Mouse (Mus musculus) central nervous system, embryonic 11.5 days (tissue): ENCODE data around the gene Pgghg. TPM values are rescaled to one million over a fixed set of nuclear protein-coding genes. Genes with fewer than 3 reads are reported as not detected.

Source experiments
- polyA plus RNA-seq: library from polyadenylated mRNA; depleted of rRNA; stranded (reverse); fragments of >200 nt; gene quantifications from 2 replicates; pipeline ENCODE4 v1.2.3, GENCODE M21; 2012; rRNA removed

Gene Pgghg
- 15.3 and 24.6 TPM in 2 replicates for polyA plus RNA-seq

DNA sequence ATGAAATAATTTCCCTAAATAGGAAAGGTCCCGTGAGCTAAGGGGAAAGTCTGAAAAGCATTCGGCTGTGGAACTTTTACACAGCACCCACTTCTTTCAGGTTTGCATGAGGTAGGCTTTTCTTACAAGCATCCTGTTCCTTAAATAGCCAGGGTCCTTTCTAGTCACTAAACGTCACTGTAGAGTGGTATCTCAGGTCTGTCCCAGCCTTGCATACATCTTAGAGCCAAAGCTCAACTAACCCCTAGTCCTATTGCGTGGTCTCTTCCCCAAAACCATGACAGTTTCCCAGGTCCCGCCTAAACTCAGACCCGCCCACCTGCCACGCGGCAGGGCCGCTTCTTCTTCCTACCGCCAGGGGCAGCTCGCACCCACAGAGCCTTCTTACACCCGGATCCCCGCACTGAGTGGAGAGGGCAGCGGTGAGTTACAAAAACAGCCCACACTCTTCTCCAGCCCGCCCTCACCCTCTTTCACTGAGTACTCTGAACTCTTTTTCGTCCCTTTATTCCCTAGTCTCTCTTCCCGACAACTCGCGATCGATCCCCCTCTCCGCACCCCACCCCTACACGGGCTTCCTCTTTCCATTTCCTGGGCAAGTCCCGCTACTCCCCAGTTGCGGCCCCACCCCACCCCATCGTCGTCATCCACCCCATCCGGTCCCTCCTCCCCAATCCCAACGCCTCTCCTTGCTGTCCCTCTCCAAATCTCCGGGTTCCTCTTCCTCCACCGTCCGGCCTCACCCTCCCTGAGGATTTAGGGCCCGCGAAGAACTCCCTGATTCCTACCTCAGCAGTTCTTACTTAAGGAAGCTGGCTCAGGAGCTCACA is at the start of gene Pgghg:
Gene Pgghg (plus strand): TSS at position 170 of the 830 bp plus-strand sequence.

GRCm38 (mm10) chr7:140900220-140900619 is 41.0 kb upstream of the Pgghg start, which contains the start of gene Cox8b:
TSS of gene Cox8b (minus strand) at chr7:140900446.

DNA sequence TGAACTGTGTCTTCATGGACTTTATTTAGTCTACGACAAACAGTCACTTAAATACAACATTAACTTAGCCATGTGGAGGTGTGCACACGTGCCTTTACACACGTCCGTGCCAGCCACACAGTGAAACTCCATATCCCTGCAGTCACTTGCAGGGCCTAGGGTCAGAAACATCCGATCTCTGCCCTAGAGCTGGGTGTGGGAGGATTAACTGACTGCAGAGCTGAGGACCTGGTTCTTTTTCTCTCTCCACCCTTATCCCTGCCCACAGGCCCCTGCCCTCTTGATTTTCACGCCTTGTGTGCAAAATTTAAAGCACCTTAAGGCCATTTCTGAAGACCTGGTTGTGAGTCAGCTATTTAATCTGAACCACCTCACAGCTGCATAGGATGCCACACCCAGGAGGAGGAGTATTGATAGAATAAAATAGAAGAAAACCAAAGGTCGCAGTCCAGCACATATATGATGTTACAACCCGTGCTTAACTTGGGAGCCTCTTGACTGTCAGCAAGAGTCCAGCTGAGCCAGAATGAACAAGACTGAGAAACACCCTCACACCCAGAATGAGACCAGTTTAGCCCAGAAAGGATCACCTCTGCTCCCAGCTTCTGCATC is 20.7 kb upstream of the Pgghg start, which contains the start of gene Nlrp6:
Gene Nlrp6 (plus strand): TSS at position 485 of the 612 bp plus-strand sequence.

GRCm38 (mm10) chr7:140949824-140950530 is 8.8 kb downstream of the Pgghg start, which contains the start of gene Ifitm5:
TSS of gene Ifitm5 (minus strand) at chr7:140950291.

GRCm38 (mm10) chr7:140955758-140956555 is 14.8 kb downstream of the Pgghg start, which contains the start of the genes Gm45717 and Ifitm2:
TSS of gene Gm45717 (minus strand) at chr7:140955937.
TSS of gene Ifitm2 (minus strand) at chr7:140955987.

DNA sequence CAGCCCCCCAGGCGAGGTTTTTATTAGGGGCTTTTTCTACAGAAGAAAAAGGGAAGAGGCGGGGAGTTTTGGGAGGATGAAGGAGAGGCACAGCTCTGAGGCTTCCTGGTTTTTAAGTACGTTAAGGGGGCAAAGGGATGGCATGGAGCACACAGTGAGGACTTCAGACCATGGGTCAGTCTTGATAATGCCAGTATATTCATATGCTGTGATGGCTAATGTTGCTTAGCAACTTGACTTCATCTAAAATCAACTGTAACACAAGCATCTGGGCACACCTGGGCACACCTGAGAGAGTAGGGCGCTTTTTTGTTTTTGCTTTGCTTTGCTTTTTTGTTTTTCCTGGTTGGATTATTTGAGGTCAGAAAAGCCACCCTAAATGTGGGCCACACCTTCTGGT is 25.7 kb downstream of the Pgghg start, which contains the start of gene Ifitm1:
Gene Ifitm1 (plus strand): TSS at position 301 of the 400 bp plus-strand sequence.

Other genes with a start within 250 kb of the Pgghg start
- gene Olfr541, start 244.1 kb upstream of the Pgghg start, polyA plus RNA-seq: not detected in 2 replicates
- gene Cyp2e1, start 177.7 kb upstream of the Pgghg start, polyA plus RNA-seq: not detected in 2 replicates
- 0.12 and 0.24 TPM in 2 replicates for gene Syce1, start 153.5 kb upstream of the Pgghg start, polyA plus RNA-seq
- 2.4 and 4.2 TPM in 2 replicates for gene Zfp941, start 119.2 kb upstream of the Pgghg start, polyA plus RNA-seq
- gene Urah, start 106.4 kb upstream of the Pgghg start, polyA plus RNA-seq: 0.32 and 0.51 TPM in 2 replicates
- gene Scgb1c1, start 95.8 kb upstream of the Pgghg start, polyA plus RNA-seq: not detected in 2 replicates
- gene Odf3, start 93.6 kb upstream of the Pgghg start, polyA plus RNA-seq: not detected in 2 replicates
- 0.08 and 0.14 TPM in 2 replicates for gene Gm45785, start 85.1 kb upstream of the Pgghg start, polyA plus RNA-seq
- gene Ric8a, start 84.4 kb upstream of the Pgghg start, polyA plus RNA-seq: 61.0 and 61.6 TPM in 2 replicates
- gene Bet1l, start 83.8 kb upstream of the Pgghg start, polyA plus RNA-seq: 21.6 and 24.4 TPM in 2 replicates
- 167 and 206 TPM in 2 replicates for gene Psmd13, start 59.4 kb upstream of the Pgghg start, polyA plus RNA-seq
- gene Sirt3, start 59.1 kb upstream of the Pgghg start, polyA plus RNA-seq: 22.4 and 26.1 TPM in 2 replicates
- 0.50 and 1.3 TPM in 2 replicates for gene Cox8b, start 40.9 kb upstream of the Pgghg start, polyA plus RNA-seq
- gene Nlrp6, start 20.5 kb upstream of the Pgghg start, polyA plus RNA-seq: 0.17 and 0.53 TPM in 2 replicates
- 0.88 and 2.0 TPM in 2 replicates for gene Ifitm5, start 8.9 kb downstream of the Pgghg start, polyA plus RNA-seq
- not detected in 2 replicates for gene Gm45717, start 14.5 kb downstream of the Pgghg start, polyA plus RNA-seq
- gene Ifitm2, start 14.6 kb downstream of the Pgghg start, polyA plus RNA-seq: 87.0 and 380 TPM in 2 replicates
- 12.4 and 30.5 TPM in 2 replicates for gene Ifitm1, start 25.8 kb downstream of the Pgghg start, polyA plus RNA-seq
- gene Ifitm3, start 69.4 kb downstream of the Pgghg start, polyA plus RNA-seq: 5.5 and 20.2 TPM in 2 replicates
- 0.35 and 0.38 TPM in 2 replicates for gene Ifitm6, start 76.5 kb downstream of the Pgghg start, polyA plus RNA-seq
- not detected in 2 replicates for gene Gm17387, start 87.7 kb downstream of the Pgghg start, polyA plus RNA-seq
- 68.2 and 109 TPM in 2 replicates for gene B4galnt4, start 119.7 kb downstream of the Pgghg start, polyA plus RNA-seq
- gene Pkp3, start 136.8 kb downstream of the Pgghg start, polyA plus RNA-seq: 1.5 and 2.1 TPM in 2 replicates
- 2.3 and 2.7 TPM in 2 replicates for gene Sigirr, start 159.2 kb downstream of the Pgghg start, polyA plus RNA-seq
- 0.52 and 0.88 TPM in 2 replicates for gene Ano9, start 176.4 kb downstream of the Pgghg start, polyA plus RNA-seq
- gene Ptdss2, start 181.0 kb downstream of the Pgghg start, polyA plus RNA-seq: 55.5 and 61.6 TPM in 2 replicates
- gene Rnh1, start 231.5 kb downstream of the Pgghg start, polyA plus RNA-seq: 44.5 and 71.8 TPM in 2 replicates